Mouse (Mus musculus) thymus, adult 2 months (tissue): ENCODE data around the gene Il15ra.

Source experiments
- CTCF ChIP-seq: fragments of 200-500 bp; IDR thresholded peaks from 2 replicates; pipeline ENCODE4 v1.5.1; 2012; ENCODE audit warnings: mild to moderate bottlenecking, control low read depth, low read length, moderate library complexity, borderline replicate concordance; ENCODE audit not compliant: control insufficient read depth, poor library complexity, insufficient read depth; ENCODE audit errors: extremely low read depth
- POLR2A ChIP-seq: fragments of 200-500 bp; IDR thresholded peaks from 2 replicates; pipeline ENCODE4 v1.6.1; 2012; ENCODE audit warnings: mild to moderate bottlenecking, low read length, control low read depth, moderate library complexity; ENCODE audit not compliant: control insufficient read depth, poor library complexity, insufficient read depth; ENCODE audit errors: extremely low read depth

GRCm38 (mm10) chr2:11714535-11714934, 9.4 kb downstream of the Il15ra start:
- TF ChIP-seq POLR2A (no peak), CTCF (no peak)
